Mouse (Mus musculus) CH12.LX (cell line): ENCODE data around the gene Cldn13. TPM values are rescaled to one million over a fixed set of nuclear protein-coding genes. Genes with fewer than 3 reads are reported as not detected.
"Not testable (repeated sequence)": the region's sequence is repeated elsewhere in the genome, so short reads cannot be mapped to it uniquely, and the experiment has no call there.

Experiments used
- DNase-seq: peaks from one replicate; pipeline ENCODE4 v3.0.0-alpha.2; 2013; ENCODE audit errors: extremely low read depth
- H3K27ac ChIP-seq: 2 replicates; pipeline ENCODE4 v1.5.1; 2012; ENCODE audit warnings: low read depth, mild to moderate bottlenecking, control low read depth, moderate library complexity; ENCODE audit not compliant: insufficient read depth
- H3K27me3 ChIP-seq: replicated peaks from 2 replicates; pipeline ENCODE3; 2012; ENCODE audit warnings: inconsistent platforms
- H3K36me3 ChIP-seq, 2 experiments: replicated peaks in 1 of 2; 2 replicates each; pipeline versions ENCODE3 to v1.6.1; 2012; ENCODE audit warnings: inconsistent platforms in 1 of 2, low read length in 1 of 2, mild to moderate bottlenecking in 1 of 2, mixed read lengths in 1 of 2, moderate library complexity in 1 of 2; ENCODE audit not compliant: control insufficient read depth in 1 of 2, insufficient read depth in 1 of 2
- H3K4me1 ChIP-seq, 2 experiments: 2 replicates each; pipeline ENCODE4 v1.6.1; 2012; ENCODE audit warnings: inconsistent platforms in 1 of 2, moderate library complexity in 1 of 2; ENCODE audit not compliant: insufficient read depth in 2 of 2, control insufficient read depth in 1 of 2
- H3K4me2 ChIP-seq: 2 replicates; pipeline ENCODE4 v1.6.1; 2012; ENCODE audit warnings: low read depth, mild to moderate bottlenecking, control low read depth; ENCODE audit not compliant: poor library complexity, insufficient read depth, severe bottlenecking
- H3K4me3 ChIP-seq, 3 experiments: fragments of 150-350 bp in 1 of 3; sonication (generic) in 1 of 3; replicated peaks in 1 of 3; 2 replicates each; pipeline versions ENCODE3 to v1.5.1; 2011 to 2012; ENCODE audit warnings: low read depth in 2 of 3, low read length in 2 of 3, mild to moderate bottlenecking in 2 of 3, moderate library complexity in 2 of 3, control low read depth in 1 of 3, improper control_type of control experiment in 1 of 3, inconsistent platforms in 1 of 3, mixed read lengths in 1 of 3; ENCODE audit not compliant: poor library complexity in 1 of 3
- H3K79me2 ChIP-seq: replicated peaks from 2 replicates; pipeline ENCODE4 v1.6.1; 2012; ENCODE audit warnings: mild to moderate bottlenecking, moderate library complexity; ENCODE audit not compliant: control insufficient read depth, poor library complexity, insufficient read depth, severe bottlenecking; ENCODE audit errors: extremely low read depth
- H3K9ac ChIP-seq: 2 replicates; pipeline ENCODE4 v1.6.1; 2012; ENCODE audit warnings: low read depth, mild to moderate bottlenecking, control low read depth, moderate library complexity; ENCODE audit not compliant: insufficient read depth
- H3K9me3 ChIP-seq: replicated peaks from 2 replicates; pipeline ENCODE3; 2012; ENCODE audit warnings: low read length, inconsistent platforms, mixed read lengths
- BHLHE40 ChIP-seq: IDR thresholded peaks from 2 replicates; pipeline ENCODE4 v1.6.1; 2011; ENCODE audit warnings: mild to moderate bottlenecking, low read depth, low read length, improper control_type of control experiment
- CTCF ChIP-seq, 2 experiments: IDR thresholded peaks in 1 of 2; conservative IDR thresholded peaks in 1 of 2; 2 replicates each; pipeline ENCODE4 v1.5.1; 2011 to 2012; ENCODE audit warnings: low read depth in 2 of 2, low read length in 2 of 2, improper control_type of control experiment in 1 of 2, inconsistent platforms in 1 of 2, mild to moderate bottlenecking in 1 of 2, moderate library complexity in 1 of 2
- ETS1 ChIP-seq: conservative IDR thresholded peaks from 2 replicates; pipeline ENCODE4 v1.6.1; 2012; ENCODE audit warnings: low read depth, mild to moderate bottlenecking, inconsistent platforms, low read length, improper control_type of control experiment, moderate library complexity
- JUND ChIP-seq: conservative IDR thresholded peaks from 2 replicates; pipeline ENCODE4 v1.6.1; 2011; ENCODE audit warnings: low read depth, low read length, improper control_type of control experiment
- MAFK ChIP-seq: IDR thresholded peaks from 2 replicates; pipeline ENCODE4 v1.6.1; 2011; ENCODE audit warnings: low read length, improper control_type of control experiment; ENCODE audit not compliant: insufficient replicate concordance
- PAX5 ChIP-seq: IDR thresholded peaks from 2 replicates; pipeline ENCODE4 v1.6.1; 2012; ENCODE audit warnings: low read length, inconsistent platforms, mixed read lengths
- RAD21 ChIP-seq: IDR thresholded peaks from 2 replicates; pipeline ENCODE4 v1.6.1; 2011; ENCODE audit warnings: low read depth, mild to moderate bottlenecking, low read length, improper control_type of control experiment, moderate library complexity
- SMC3 ChIP-seq: IDR thresholded peaks from 2 replicates; pipeline ENCODE4 v1.6.1; 2011; ENCODE audit warnings: low read depth, low read length, improper control_type of control experiment
- TBP ChIP-seq: conservative IDR thresholded peaks from 2 replicates; pipeline ENCODE4 v1.6.1; 2011; ENCODE audit warnings: low read depth, low read length, improper control_type of control experiment
- UBTF ChIP-seq: IDR thresholded peaks from 2 replicates; pipeline ENCODE4 v1.6.1; 2012; ENCODE audit warnings: low read depth, mild to moderate bottlenecking, inconsistent platforms, low read length, improper control_type of control experiment, moderate library complexity
- ZKSCAN1 ChIP-seq: IDR thresholded peaks from 2 replicates; pipeline ENCODE4 v1.6.1; 2012; ENCODE audit warnings: low read depth, inconsistent platforms, low read length, improper control_type of control experiment, borderline replicate concordance
- dilution Hi-C: fragments of 300-500 bp; cut with MboI; formaldehyde crosslinking; loops from 2 replicates; pipeline ENCODE4 v1.14.3; 2020; ENCODE audit warnings: low sequenced_read_pairs; ENCODE audit not compliant: extremely low pct_unique_long_range_greater_than_20kb, extremely low pct_ligation_motif_present
- in situ Hi-C: fragments of 300-500 bp; cut with MboI; formaldehyde crosslinking; loops from 3 replicates; pipeline ENCODE4 v1.14.3; 2019; ENCODE audit warnings: low sequenced_read_pairs, low pct_ligation_motif_present, low pct_unique_long_range_greater_than_20kb, mixed read lengths
- polyA plus RNA-seq: library from polyadenylated mRNA; unstranded; fragments of >175 nt; gene quantifications from 2 replicates; pipeline ENCODE4 v1.2.1, GENCODE M21; 2012; ENCODE audit warnings: low read depth; ENCODE audit not compliant: insufficient read length
- total RNA-seq, 2 experiments: library from RNA; depleted of rRNA; stranded (reverse); fragments of 300-350 nt in 1 of 2; fragments of >200 nt in 1 of 2; gene quantifications; 2 replicates each; pipeline ENCODE4 v1.2.3; 2012 to 2014

The Cldn13 gene
- total RNA-seq (2012; rRNA removed) (not detected in 2 replicates), total RNA-seq (2014; rRNA removed) (not detected in 2 replicates), polyA plus RNA-seq (not detected in 2 replicates)

DNA sequence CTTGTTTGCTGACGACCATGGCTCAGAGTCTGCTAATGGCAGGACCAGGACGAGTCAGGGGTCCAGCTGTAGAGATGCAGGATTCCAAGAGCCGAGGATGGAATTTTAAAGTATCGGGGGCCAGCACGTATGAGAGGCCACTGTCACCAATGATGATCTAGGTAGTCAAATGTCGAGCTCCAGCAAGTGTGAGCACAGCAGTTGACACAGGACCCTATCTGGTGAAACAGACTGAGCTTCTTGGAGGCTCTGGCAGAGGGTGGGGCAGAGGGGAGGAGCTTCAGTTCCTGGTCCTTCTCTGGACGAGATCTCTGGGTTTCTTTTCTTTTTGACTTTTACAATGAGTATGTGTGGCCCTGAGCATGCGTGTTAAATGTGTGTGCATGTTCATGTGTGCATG is at the start of gene Cldn13:
Gene Cldn13, minus strand, starts transcription at position 216 of the 400 bp plus-strand sequence.
- Histone ChIP-seq H3K4me1 (no peaks in the 10 kb centered on the region), H3K27me3 (peaks cover 70% of the 10 kb centered on the region), H3K9ac (no peak within 1 kb of the TSS), H3K36me3 (no peaks in the 10 kb centered on the region), H3K79me2 (no peaks in the 10 kb centered on the region), H3K4me2 (no peak within 1 kb of the TSS), H3K9me3 (peaks cover 12% of the 10 kb centered on the region), H3K4me3 (no peak within 1 kb of the TSS), H3K27ac (no peak within 1 kb of the TSS)
- dilution Hi-C loops (no loop called here), in situ Hi-C loops (loop anchor here (5.0 to 25.0 kb wide), 3 partner anchors 47 to 197 kb away; partner anchors contain the start of gene Eln)
- no peak for DNase-seq
- TF ChIP-seq MAFK (no peak), JUND (no peak), UBTF (no peak), PAX5 (no peak), SMC3 (no peak), RAD21 (no peak), BHLHE40 (no peak), ZKSCAN1 (no peak)

GRCm38 (mm10) chr5:134964655-134965054 is 49.3 kb upstream of the Cldn13 start:
- peak in 1 of 2 experiments; percentile 49; a peak in 2 of 4 replicates for TF ChIP-seq CTCF (conservative IDR thresholded peaks at IDR 0.05 in 1 of 2, IDR thresholded peaks at IDR 0.05 in 1 of 2; ENCODE audit: low read depth in 2 of 2, low read length in 2 of 2)
- peak; percentile 29; the same call in 1 of the 2 replicates for TF ChIP-seq SMC3
- peak; percentile 32 for TF ChIP-seq RAD21
- H3K36me3 ChIP-seq, dilution Hi-C loops, H3K4me2 ChIP-seq, H3K79me2 ChIP-seq, DNase-seq, H3K4me3 ChIP-seq, H3K9me3 ChIP-seq, H3K9ac ChIP-seq, H3K27ac ChIP-seq: not testable (repeated sequence)
- peaks cover under 1 to 36% of the 10 kb centered on the region in 2 experiments; a peak in 3 of 4 replicates for H3K4me1 ChIP-seq
- H3K27me3 ChIP-seq, result peaks cover 25% of the 10 kb centered on the region
- in situ Hi-C loops, result loop anchor here (5.0 kb wide), 1 partner anchor 47 kb away; the partner anchor contains the start of gene Cldn13

- TF ChIP-seq ETS1, result no peak; the same call in 1 of the 2 replicates
- 0 out of 2 replicates have a peak, but pooled peaks have one; percentile 28 for TF ChIP-seq JUND
- TF ChIP-seq TBP, result no peak
- TF ChIP-seq, all 38 proteins: peak for 1
Measured at GRCm38 (mm10) chr5:134963546-134963945, 48.2 kb upstream of the Cldn13 start.

More at GRCm38 (mm10) chr5:134963546-134963945, 48.2 kb upstream of the Cldn13 start:
- Histone ChIP-seq H3K4me3 (no peak overlapping the region), H3K4me2 (no peak overlapping the region), H3K9me3 (no peaks in the 10 kb centered on the region), H3K27me3 (peaks cover 17% of the 10 kb centered on the region), H3K9ac (no peak overlapping the region), H3K36me3 (no peaks in the 10 kb centered on the region), H3K27ac (no peak overlapping the region), H3K4me1 (peaks cover 4 to 39% of the 10 kb centered on the region in 2 experiments; a peak in 3 of 4 replicates), H3K79me2 (no peaks in the 10 kb centered on the region)
- dilution Hi-C loops, result no loop called here
- in situ Hi-C loops, result loop anchor here (5.0 kb wide), 1 partner anchor 46 kb away; the partner anchor contains the start of gene Cldn13
- no peak for DNase-seq
